Mouse (Mus musculus) spleen, adult 2 months (tissue): ENCODE data around the gene Runx1. TPM values are rescaled to one million over a fixed set of nuclear protein-coding genes. Genes with fewer than 3 reads are reported as not detected.

Experiments
- DNase-seq, 2 experiments: peaks; one replicate each; pipeline versions ENCODE4 v3.0.0 to v3.0.0-alpha.2; 2012 to 2021; ENCODE audit warnings: low spot score in 2 of 2, low read depth in 1 of 2
- H3K27ac ChIP-seq: fragments of 200-500 bp; 2 replicates; pipeline ENCODE4 v1.5.1; 2012; ENCODE audit warnings: low read length, inconsistent platforms; ENCODE audit not compliant: insufficient read depth
- H3K27me3 ChIP-seq: fragments of 200-500 bp; 2 replicates; pipeline ENCODE4 v1.6.1; 2012; ENCODE audit warnings: mild to moderate bottlenecking, moderate library complexity, low read length, inconsistent platforms; ENCODE audit not compliant: control insufficient read depth, insufficient read depth
- H3K36me3 ChIP-seq: fragments of 200-500 bp; 2 replicates; pipeline ENCODE4 v1.6.1; 2012; ENCODE audit warnings: mild to moderate bottlenecking, low read length, inconsistent platforms; ENCODE audit not compliant: control insufficient read depth, insufficient read depth
- H3K4me1 ChIP-seq: fragments of 200-500 bp; 2 replicates; pipeline ENCODE4 v1.6.1; 2011; ENCODE audit warnings: inconsistent platforms; ENCODE audit not compliant: control insufficient read depth, insufficient read depth, insufficient read length
- H3K4me3 ChIP-seq: fragments of 200-500 bp; 2 replicates; pipeline ENCODE4 v1.5.1; 2011; ENCODE audit warnings: mild to moderate bottlenecking, inconsistent platforms; ENCODE audit not compliant: insufficient read depth, insufficient read length; ENCODE audit errors: extremely low read depth
- CTCF ChIP-seq: fragments of 200-500 bp; IDR thresholded peaks from 2 replicates; pipeline ENCODE4 v1.5.1; 2011; ENCODE audit warnings: mild to moderate bottlenecking, inconsistent platforms; ENCODE audit not compliant: insufficient read depth, insufficient read length, insufficient replicate concordance; ENCODE audit errors: extremely low read depth
- POLR2A ChIP-seq: fragments of 200-500 bp; IDR thresholded peaks from 2 replicates; pipeline ENCODE4 v1.6.1; 2011; ENCODE audit warnings: low read depth, low read length, inconsistent platforms
- WGBS: fragments of 180-500 bp; shearing (Covaris S2); methylation state at CpG from one replicate; pipeline ENCODE4 v1.1.7; 2018; 5-methylcytosine and 5-hydroxymethylcytosine counted together
- polyA plus RNA-seq: library from polyadenylated mRNA; depleted of rRNA; stranded (reverse); fragments of >200 nt; gene quantifications from 2 replicates; pipeline ENCODE4 v1.2.3, GENCODE M21; 2012

Gene Runx1
- polyA plus RNA-seq, 1 experiment: 26.7 TPM

DNA sequence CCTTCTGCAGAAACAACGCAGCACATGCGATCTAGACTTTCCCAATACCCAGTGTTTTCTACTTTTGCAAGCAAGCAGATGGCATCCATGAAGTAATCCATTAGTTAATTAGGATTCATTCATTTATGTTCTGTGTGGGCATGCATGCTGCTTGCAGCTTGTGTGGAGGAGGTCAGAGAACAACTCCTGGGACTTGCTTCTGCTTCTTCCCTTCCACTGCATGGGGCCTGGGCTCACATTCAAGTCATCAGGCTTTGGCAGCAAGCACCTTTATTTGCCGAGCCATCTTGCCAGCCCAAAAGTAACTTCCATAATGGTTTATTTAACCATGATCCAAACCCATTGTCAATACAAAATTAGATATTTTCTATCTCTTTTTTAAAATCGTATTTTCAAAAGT lies 118.2 kb downstream of the Runx1 start:
- Histone ChIP-seq H3K4me1 (no peaks in the 10 kb centered on the region; the same call in 1 of the 2 replicates), H3K27ac (no peak overlapping the region), H3K27me3 (no peaks in the 10 kb centered on the region), H3K4me3 (no peak overlapping the region), H3K36me3 (no peaks in the 10 kb centered on the region)
- no peak for DNase-seq
- WGBS: 89% methylated on average over 4 of the region's 4 CpGs
- TF ChIP-seq POLR2A (no peak), CTCF (no peak)

- WGBS: 58% methylated on average over 2 of the region's 2 CpGs
- DNase-seq: no peak
- Histone ChIP-seq H3K27ac (no peak overlapping the region), H3K4me1 (no peaks in the 10 kb centered on the region; the same call in 1 of the 2 replicates), H3K27me3 (no peaks in the 10 kb centered on the region), H3K4me3 (no peak overlapping the region), H3K36me3 (no peaks in the 10 kb centered on the region)
- TF ChIP-seq POLR2A (no peak), CTCF (no peak)
Measured at GRCm38 (mm10) chr16:92707146-92707545, 118.8 kb downstream of the Runx1 start.

- Histone ChIP-seq H3K36me3 (no peaks in the 10 kb centered on the region), H3K27ac (no peak overlapping the region), H3K4me1 (no peaks in the 10 kb centered on the region; the same call in 1 of the 2 replicates), H3K4me3 (no peak overlapping the region), H3K27me3 (no peaks in the 10 kb centered on the region)
- DNase-seq: no peak
- 65% methylated on average over 7 of the region's 7 CpGs for WGBS
- TF ChIP-seq CTCF (no peak), POLR2A (no peak)
Measured at GRCm38 (mm10) chr16:92705564-92706458, 120.1 kb downstream of the Runx1 start.

DNA sequence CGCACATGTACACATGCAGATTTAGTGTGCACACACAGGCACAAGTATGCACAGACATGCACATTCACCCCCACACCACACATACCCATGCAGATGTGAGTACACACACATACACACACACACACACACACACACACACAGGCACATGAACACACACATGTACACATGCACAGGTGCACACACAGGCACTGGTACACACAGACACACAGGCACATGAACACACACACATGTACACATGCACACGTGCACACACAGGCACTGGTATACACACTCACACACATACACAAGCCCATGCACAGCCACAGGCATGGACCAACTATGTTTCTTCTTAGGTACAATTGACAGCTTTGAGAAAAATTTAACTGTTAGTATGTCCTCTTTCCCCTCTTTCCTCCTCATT lies 122.1 kb downstream of the Runx1 start:
- Histone ChIP-seq H3K27me3 (no peaks in the 10 kb centered on the region), H3K27ac (no peak overlapping the region), H3K36me3 (no peaks in the 10 kb centered on the region), H3K4me1 (no peaks in the 10 kb centered on the region; the same call in 1 of the 2 replicates), H3K4me3 (no peak overlapping the region)
- 97% methylated on average over 2 of the region's 2 CpGs for WGBS
- TF ChIP-seq POLR2A (no peak), CTCF (no peak)
- no peak for DNase-seq

GRCm38 (mm10) chr16:92699531-92700397 lies 126.2 kb downstream of the Runx1 start:
- no peaks in the 10 kb centered on the region for H3K27me3 ChIP-seq
- 75% methylated on average over 27 of the region's 27 CpGs for WGBS
- H3K27ac ChIP-seq: no peak overlapping the region
- peaks cover 9% of the 10 kb centered on the region for H3K4me1 ChIP-seq
- H3K36me3 ChIP-seq: no peaks in the 10 kb centered on the region
- TF ChIP-seq CTCF: no peak
- no peak for TF ChIP-seq POLR2A
- no peak overlapping the region for H3K4me3 ChIP-seq
- DNase-seq: no peak

DNA sequence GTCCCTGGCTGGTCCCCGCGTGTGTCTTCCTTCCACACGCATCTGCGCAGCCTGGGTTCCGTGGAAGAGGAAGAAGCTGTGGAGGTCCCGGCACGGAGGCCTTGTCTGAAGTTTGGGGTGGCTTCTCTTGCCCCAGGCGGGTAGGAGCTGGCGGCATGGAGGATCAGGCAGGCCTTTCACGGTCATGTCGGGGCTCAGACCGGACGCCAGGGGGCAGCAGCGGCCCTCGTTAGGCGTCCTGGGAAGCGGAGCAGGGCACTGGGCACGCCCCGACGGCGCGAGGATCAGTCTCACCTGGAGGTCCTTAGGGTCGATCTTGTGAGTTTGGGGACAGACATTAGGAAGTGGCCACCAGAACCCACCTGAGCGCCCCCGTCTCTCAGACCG lies 127.3 kb downstream of the Runx1 start:
- Histone ChIP-seq H3K36me3 (no peaks in the 10 kb centered on the region; the same call in 1 of the 2 replicates), H3K4me3 (peak overlapping the region; percentile 64; the same call in 1 of the 2 replicates), H3K4me1 (peaks cover 9% of the 10 kb centered on the region), H3K27me3 (no peaks in the 10 kb centered on the region), H3K27ac (peak overlapping the region; percentile 74)
- 5% methylated on average over 26 of the region's 26 CpGs for WGBS
- DNase-seq: peak; percentile 62 to 86
- peak; percentile 97 for TF ChIP-seq CTCF
- no peak for TF ChIP-seq POLR2A
